Mouse (Mus musculus): ENCODE results near the gene Hspb9. TPM values are rescaled to one million over a fixed set of nuclear protein-coding genes. Genes with fewer than 3 reads are reported as not detected.

Gene Hspb9
- total and polyA plus RNA-seq, 3 experiments, result 0.73 to 2.1 TPM; not detected in 1

DNA sequence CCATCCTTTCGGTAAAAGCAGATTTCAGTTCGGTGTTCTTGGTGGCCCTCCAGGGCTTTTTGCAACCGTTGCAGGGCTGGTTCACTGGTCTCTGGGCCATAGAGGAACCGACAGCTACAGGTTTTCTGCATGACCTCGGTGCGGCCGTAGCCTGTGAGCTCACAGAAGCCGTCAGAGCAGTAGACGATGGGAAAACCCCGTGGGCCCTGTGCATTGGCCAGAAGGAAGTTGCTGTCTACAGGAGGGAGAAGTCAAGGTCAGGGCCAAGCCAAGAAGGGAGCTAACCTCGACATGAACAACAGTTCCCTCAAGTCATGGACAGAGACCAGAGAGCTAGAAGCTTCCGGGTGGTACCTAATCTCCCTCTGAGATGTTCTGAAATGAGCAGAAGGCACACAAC is 43.9 kb downstream of the Hspb9 start:
- Histone ChIP-seq H3K27ac (ENCODE audit: control insufficient read depth, low read depth, low read length) (no peak overlapping the region), H3K4me1 (ENCODE audit: control insufficient read depth in 1 of 2, insufficient read depth in 2 of 2, low read length in 2 of 2) (no peaks in the 10 kb centered on the region), H3K9me3 (replicated peaks; ENCODE audit: insufficient read depth, low read length) (no peaks in the 10 kb centered on the region), H3K9ac (ENCODE audit: control insufficient read depth, low read depth, low read length, poor library complexity, severe bottlenecking) (no peak overlapping the region), H3K27me3 (ENCODE audit: control insufficient read depth in 1 of 2, insufficient read depth in 2 of 2, low read length in 2 of 2) (peaks cover 3 to 4% of the 10 kb centered on the region in 2 experiments; a peak in 2 of 4 replicates), H3K36me3 (ENCODE audit: control insufficient read depth in 1 of 2, insufficient read depth in 2 of 2, low read length in 2 of 2) (no peaks in the 10 kb centered on the region), H3K4me3 (ENCODE audit: control insufficient read depth in 1 of 2, insufficient read depth in 1 of 2, low read depth in 2 of 2, low read length in 2 of 2) (no peak overlapping the region), H3K79me2 (ENCODE audit: control insufficient read depth, insufficient read depth, low read length, poor library complexity) (no peaks in the 10 kb centered on the region)
- no peak for TF ChIP-seq ELF1 (IDR thresholded peaks at IDR 0.05; ENCODE audit: low read depth, low read length)
- no peak for TF ChIP-seq NELFE (IDR thresholded peaks at IDR 0.05; ENCODE audit: low read depth, low read length)
- no peak for TF ChIP-seq ZC3H11A (IDR thresholded peaks at IDR 0.05; ENCODE audit: low read depth, low read length)
- TF ChIP-seq TCF12 (IDR thresholded peaks at IDR 0.05; ENCODE audit: low read depth, low read length), result no peak
- TF ChIP-seq E2F4 (IDR thresholded peaks at IDR 0.05; ENCODE audit: borderline replicate concordance, low read depth, low read length), result no peak
- TF ChIP-seq MEF2A (IDR thresholded peaks at IDR 0.05; ENCODE audit: extremely low read depth, insufficient replicate concordance, low read depth, low read length, poor library complexity, severe bottlenecking), result no peak
- no peak for TF ChIP-seq MYC (IDR thresholded peaks at IDR 0.05; ENCODE audit: low read depth, low read length)
- no peak for TF ChIP-seq RAD21 (IDR thresholded peaks at IDR 0.05; ENCODE audit: low read depth, low read length)
- no peak for TF ChIP-seq ZMIZ1 (IDR thresholded peaks at IDR 0.05; ENCODE audit: low read depth, low read length)
- TF ChIP-seq RCOR1 (IDR thresholded peaks at IDR 0.05; ENCODE audit: low read depth, low read length), result no peak
- no peak for TF ChIP-seq MXI1 (IDR thresholded peaks at IDR 0.05; ENCODE audit: low read depth, low read length)
- TF ChIP-seq HCFC1 (IDR thresholded peaks at IDR 0.05; ENCODE audit: low read depth, low read length), result no peak
- no peak for TF ChIP-seq TAL1 (IDR thresholded peaks at IDR 0.05; ENCODE audit: low read length)
- DNase-seq (ENCODE audit: low read depth, low spot score), result no peak

- peak; percentile 58 for DNase-seq (ENCODE audit: low read depth, low spot score)
- TF ChIP-seq GABPA (IDR thresholded peaks at IDR 0.05; ENCODE audit: low read depth, low read length) (no peak), ZNF384 (IDR thresholded peaks at IDR 0.05; ENCODE audit: low read depth, low read length) (no peak), ELF1 (IDR thresholded peaks at IDR 0.05; ENCODE audit: low read depth, low read length) (no peak), SIN3A (IDR thresholded peaks at IDR 0.05; ENCODE audit: low read length) (no peak), MYB (IDR thresholded peaks at IDR 0.05; ENCODE audit: low read depth, low read length) (no peak), MAX (IDR thresholded peaks at IDR 0.05; ENCODE audit: low read length) (no peak), TBP (IDR thresholded peaks at IDR 0.05; ENCODE audit: low read depth, low read length) (no peak), NELFE (IDR thresholded peaks at IDR 0.05; ENCODE audit: low read depth, low read length) (no peak), RCOR1 (IDR thresholded peaks at IDR 0.05; ENCODE audit: low read depth, low read length) (no peak), ZKSCAN1 (IDR thresholded peaks at IDR 0.05; ENCODE audit: low read depth, low read length) (no peak), GATA1 (IDR thresholded peaks at IDR 0.05; ENCODE audit: low read depth, low read length) (no peak), BHLHE40 (IDR thresholded peaks at IDR 0.05; ENCODE audit: borderline replicate concordance, low read depth, low read length) (no peak), CHD1 (IDR thresholded peaks at IDR 0.05; ENCODE audit: low read depth, low read length) (no peak), TCF12 (IDR thresholded peaks at IDR 0.05; ENCODE audit: low read depth, low read length) (no peak), ZC3H11A (IDR thresholded peaks at IDR 0.05; ENCODE audit: low read depth, low read length) (no peak), POLR2AphosphoS2 (IDR thresholded peaks at IDR 0.05; ENCODE audit: low read length) (no peak), CHD2 (IDR thresholded peaks at IDR 0.05; ENCODE audit: low read length) (no peak), UBTF (IDR thresholded peaks at IDR 0.05; ENCODE audit: borderline replicate concordance, insufficient read depth, low read depth, low read length) (no peak), USF2 (IDR thresholded peaks at IDR 0.05; ENCODE audit: borderline replicate concordance in 1 of 2, insufficient read depth in 1 of 2, low read depth in 1 of 2, low read length in 2 of 2) (no peak)
- Histone ChIP-seq H3K4me1 (ENCODE audit: control insufficient read depth in 1 of 2, insufficient read depth in 2 of 2, low read length in 2 of 2) (no peaks in the 10 kb centered on the region), H3K27ac (ENCODE audit: control insufficient read depth, low read depth, low read length) (no peak overlapping the region), H3K79me2 (ENCODE audit: control insufficient read depth, insufficient read depth, low read length, poor library complexity) (no peaks in the 10 kb centered on the region), H3K9ac (ENCODE audit: control insufficient read depth, low read depth, low read length, poor library complexity, severe bottlenecking) (no peak overlapping the region), H3K4me3 (ENCODE audit: control insufficient read depth in 1 of 2, insufficient read depth in 1 of 2, low read depth in 2 of 2, low read length in 2 of 2) (peak overlapping the region in 1 of 2 experiments; percentile 43; a peak in 2 of 4 replicates), H3K36me3 (ENCODE audit: control insufficient read depth in 1 of 2, insufficient read depth in 2 of 2, low read length in 2 of 2) (no peaks in the 10 kb centered on the region), H3K9me3 (replicated peaks; ENCODE audit: insufficient read depth, low read length) (no peaks in the 10 kb centered on the region), H3K27me3 (ENCODE audit: control insufficient read depth in 1 of 2, insufficient read depth in 2 of 2, low read length in 2 of 2) (peaks cover 3 to 4% of the 10 kb centered on the region in 2 experiments; a peak in 2 of 4 replicates)
Observed at GRCm38 (mm10) chr11:100758707-100759610, 45.3 kb downstream of the Hspb9 start.
